Mouse (Mus musculus): ENCODE measurements at regions not wholly inside any gene's neighbourhood (a gene's known extent, or its start where the extent isn't known, plus 50 kb on each side); places are given as distances from the start of the nearest gene placed in this dataset.
A peak's percentile ranks its signal among the peaks of the same experiment; 100 is the strongest.

- 80% methylated on average over 3 of the region's 3 CpGs for WGBS
Observed at GRCm38 (mm10) chr15:13375590-13375989, 202.1 kb upstream of the Cdh6 start.

GRCm38 (mm10) chr15:13368799-13369198 is 195.3 kb upstream of the Cdh6 start:
- Histone ChIP-seq H3K4me2 (ENCODE audit: low read depth, low read length) (no peak overlapping the region), H3K4me3 (ENCODE audit: low read length) (no peak overlapping the region), H3K9me3 (ENCODE audit: control insufficient read depth, low read length) (no peaks in the 10 kb centered on the region), H3K27me3 (ENCODE audit: control insufficient read depth, insufficient read depth, low read depth, low read length) (no peaks in the 10 kb centered on the region), H3K36me3 (ENCODE audit: control insufficient read depth, insufficient read depth, low read length) (no peaks in the 10 kb centered on the region), H3K4me1 (replicated peaks; ENCODE audit: control insufficient read depth, insufficient read depth, low read length) (no peaks in the 10 kb centered on the region), H3K9ac (ENCODE audit: low read length) (no peak overlapping the region), H3K27ac (ENCODE audit: low read length) (no peak overlapping the region)
- ATAC-seq (ENCODE audit: low read depth): no peak
- 40% methylated on average over 5 of the region's 5 CpGs for WGBS

More at GRCm38 (mm10) chr15:13375590-13375989, 202.1 kb upstream of the Cdh6 start:
- Histone ChIP-seq H3K9me3 (ENCODE audit: control insufficient read depth, low read length) (no peaks in the 10 kb centered on the region), H3K4me3 (ENCODE audit: low read length) (no peak overlapping the region), H3K27ac (ENCODE audit: low read length) (no peak overlapping the region), H3K27me3 (ENCODE audit: control insufficient read depth, insufficient read depth, low read depth, low read length) (no peaks in the 10 kb centered on the region), H3K4me2 (ENCODE audit: low read depth, low read length) (no peak overlapping the region), H3K36me3 (ENCODE audit: control insufficient read depth, insufficient read depth, low read length) (no peaks in the 10 kb centered on the region), H3K9ac (ENCODE audit: low read length) (no peak overlapping the region), H3K4me1 (replicated peaks; ENCODE audit: control insufficient read depth, insufficient read depth, low read length) (no peaks in the 10 kb centered on the region)
- ATAC-seq (ENCODE audit: low read depth): no peak

- 25% methylated on average over 16 of the region's 16 CpGs for WGBS
- Histone ChIP-seq H3K4me1 (replicated peaks; ENCODE audit: control insufficient read depth, insufficient read depth, low read length) (no peaks in the 10 kb centered on the region), H3K9ac (ENCODE audit: low read length) (no peak overlapping the region), H3K4me3 (ENCODE audit: low read length) (no peak overlapping the region), H3K4me2 (ENCODE audit: low read depth, low read length) (peak overlapping the region; percentile 27; the same call in 1 of the 2 replicates), H3K36me3 (ENCODE audit: control insufficient read depth, insufficient read depth, low read length) (no peaks in the 10 kb centered on the region), H3K27ac (ENCODE audit: low read length) (no peak overlapping the region), H3K9me3 (ENCODE audit: control insufficient read depth, low read length) (no peaks in the 10 kb centered on the region), H3K27me3 (ENCODE audit: control insufficient read depth, insufficient read depth, low read depth, low read length) (no peaks in the 10 kb centered on the region)
- no peak for ATAC-seq (ENCODE audit: low read depth)
Observed at GRCm38 (mm10) chr15:13367291-13367954, 193.9 kb upstream of the Cdh6 start.

- no peak for ATAC-seq (ENCODE audit: low read depth)
- Histone ChIP-seq H3K27ac (ENCODE audit: low read length) (no peak overlapping the region), H3K27me3 (ENCODE audit: control insufficient read depth, insufficient read depth, low read depth, low read length) (no peaks in the 10 kb centered on the region), H3K4me1 (replicated peaks; ENCODE audit: control insufficient read depth, insufficient read depth, low read length) (no peaks in the 10 kb centered on the region), H3K36me3 (ENCODE audit: control insufficient read depth, insufficient read depth, low read length) (no peaks in the 10 kb centered on the region), H3K9ac (ENCODE audit: low read length) (no peak overlapping the region), H3K4me2 (ENCODE audit: low read depth, low read length) (no peak overlapping the region), H3K9me3 (ENCODE audit: control insufficient read depth, low read length) (no peaks in the 10 kb centered on the region), H3K4me3 (ENCODE audit: low read length) (no peak overlapping the region)
- 39% methylated on average over 4 of the region's 4 CpGs for WGBS
Observed at GRCm38 (mm10) chr15:13366606-13367005, 193.1 kb upstream of the Cdh6 start.

GRCm38 (mm10) chr15:13360741-13361140 is 187.3 kb upstream of the Cdh6 start:
- H3K9ac ChIP-seq (ENCODE audit: low read length): no peak overlapping the region
- no peaks in the 10 kb centered on the region for H3K36me3 ChIP-seq (ENCODE audit: control insufficient read depth, insufficient read depth, low read length)
- no peak overlapping the region for H3K4me2 ChIP-seq (ENCODE audit: low read depth, low read length)
- no peak overlapping the region for H3K4me3 ChIP-seq (ENCODE audit: low read length)
- no peaks in the 10 kb centered on the region for H3K4me1 ChIP-seq (replicated peaks; ENCODE audit: control insufficient read depth, insufficient read depth, low read length)
- H3K9me3 ChIP-seq (ENCODE audit: control insufficient read depth, low read length): no peaks in the 10 kb centered on the region
- no peaks in the 10 kb centered on the region for H3K27me3 ChIP-seq (ENCODE audit: control insufficient read depth, insufficient read depth, low read depth, low read length)
- ATAC-seq (ENCODE audit: low read depth): no peak
- WGBS: 22% methylated on average over 2 of the region's 2 CpGs
- H3K27ac ChIP-seq (ENCODE audit: low read length): no peak overlapping the region

GRCm38 (mm10) chr15:13359026-13359425 is 185.6 kb upstream of the Cdh6 start:
- Histone ChIP-seq H3K4me3 (ENCODE audit: low read length) (no peak overlapping the region), H3K9me3 (ENCODE audit: control insufficient read depth, low read length) (no peaks in the 10 kb centered on the region), H3K9ac (ENCODE audit: low read length) (no peak overlapping the region), H3K27ac (ENCODE audit: low read length) (no peak overlapping the region), H3K27me3 (ENCODE audit: control insufficient read depth, insufficient read depth, low read depth, low read length) (no peaks in the 10 kb centered on the region), H3K4me1 (replicated peaks; ENCODE audit: control insufficient read depth, insufficient read depth, low read length) (no peaks in the 10 kb centered on the region), H3K36me3 (ENCODE audit: control insufficient read depth, insufficient read depth, low read length) (no peaks in the 10 kb centered on the region), H3K4me2 (ENCODE audit: low read depth, low read length) (no peak overlapping the region)
- no peak for ATAC-seq (ENCODE audit: low read depth)
- WGBS: 32% methylated on average over 1 of the region's 1 CpGs

- no peaks in the 10 kb centered on the region for H3K36me3 ChIP-seq (ENCODE audit: control insufficient read depth, insufficient read depth, low read length)
- H3K27me3 ChIP-seq (ENCODE audit: control insufficient read depth, insufficient read depth, low read depth, low read length): no peaks in the 10 kb centered on the region
- H3K9me3 ChIP-seq (ENCODE audit: control insufficient read depth, low read length): no peaks in the 10 kb centered on the region
- 61% methylated on average over 3 of the region's 3 CpGs for WGBS
- no peak overlapping the region for H3K27ac ChIP-seq (ENCODE audit: low read length)
- ATAC-seq (ENCODE audit: low read depth): no peak
- H3K4me2 ChIP-seq (ENCODE audit: low read depth, low read length): no peak overlapping the region
- H3K4me1 ChIP-seq (replicated peaks; ENCODE audit: control insufficient read depth, insufficient read depth, low read length): no peaks in the 10 kb centered on the region
- no peak overlapping the region for H3K9ac ChIP-seq (ENCODE audit: low read length)
- H3K4me3 ChIP-seq (ENCODE audit: low read length): no peak overlapping the region
Observed at GRCm38 (mm10) chr15:13350321-13350720, 176.8 kb upstream of the Cdh6 start.

GRCm38 (mm10) chr15:13336392-13336791 is 162.9 kb upstream of the Cdh6 start:
- WGBS: 79% methylated on average over 1 of the region's 1 CpGs
- Histone ChIP-seq H3K27me3 (ENCODE audit: control insufficient read depth, insufficient read depth, low read depth, low read length) (no peaks in the 10 kb centered on the region), H3K9ac (ENCODE audit: low read length) (no peak overlapping the region), H3K27ac (ENCODE audit: low read length) (no peak overlapping the region), H3K36me3 (ENCODE audit: control insufficient read depth, insufficient read depth, low read length) (no peaks in the 10 kb centered on the region), H3K9me3 (ENCODE audit: control insufficient read depth, low read length) (no peaks in the 10 kb centered on the region), H3K4me2 (ENCODE audit: low read depth, low read length) (no peak overlapping the region), H3K4me3 (ENCODE audit: low read length) (no peak overlapping the region), H3K4me1 (replicated peaks; ENCODE audit: control insufficient read depth, insufficient read depth, low read length) (no peaks in the 10 kb centered on the region)
- ATAC-seq (ENCODE audit: low read depth): no peak

- H3K27me3 ChIP-seq (ENCODE audit: control insufficient read depth, insufficient read depth, low read depth, low read length): no peaks in the 10 kb centered on the region
Observed at GRCm38 (mm10) chr15:13324439-13324838, 151.0 kb upstream of the Cdh6 start.

More at GRCm38 (mm10) chr15:13324439-13324838, 151.0 kb upstream of the Cdh6 start:
- Histone ChIP-seq H3K4me2 (ENCODE audit: low read depth, low read length) (no peak overlapping the region), H3K4me1 (replicated peaks; ENCODE audit: control insufficient read depth, insufficient read depth, low read length) (no peaks in the 10 kb centered on the region), H3K27ac (ENCODE audit: low read length) (no peak overlapping the region), H3K36me3 (ENCODE audit: control insufficient read depth, insufficient read depth, low read length) (no peaks in the 10 kb centered on the region), H3K4me3 (ENCODE audit: low read length) (no peak overlapping the region), H3K9ac (ENCODE audit: low read length) (no peak overlapping the region), H3K9me3 (ENCODE audit: control insufficient read depth, low read length) (no peaks in the 10 kb centered on the region)
- ATAC-seq (ENCODE audit: low read depth): no peak
- 48% methylated on average over 2 of the region's 2 CpGs for WGBS
